Mouse (Mus musculus): ENCODE data around the gene Clasp2.
A peak's percentile ranks its signal among the peaks of the same experiment; 100 is the strongest.
"Not testable (repeated sequence)": the region's sequence is repeated elsewhere in the genome, so short reads cannot be mapped to it uniquely, and the experiment has no call there.

Clasp2 gene

GRCm38 (mm10) chr9:113758472-113758871 is 17.2 kb downstream of the Clasp2 start:
- no peak for DNase-seq

- DNase-seq: no peak
These were observed 18.4 kb downstream of the Clasp2 start for GRCm38 (mm10) chr9:113759684-113760083.

- no peak for DNase-seq
These were observed 21.1 kb downstream of the Clasp2 start for GRCm38 (mm10) chr9:113762389-113762788.

- DNase-seq: no peak
These were observed 21.9 kb downstream of the Clasp2 start for GRCm38 (mm10) chr9:113763123-113763522.

GRCm38 (mm10) chr9:113770640-113771039 is 29.4 kb downstream of the Clasp2 start:
- no peak for DNase-seq

GRCm38 (mm10) chr9:113780863-113781262 is 39.6 kb downstream of the Clasp2 start:
- DNase-seq: no peak

- DNase-seq: no peak
These were observed 41.2 kb downstream of the Clasp2 start for GRCm38 (mm10) chr9:113782362-113783005.

- DNase-seq: no peak
These were observed 42.4 kb downstream of the Clasp2 start for GRCm38 (mm10) chr9:113783674-113784073.

- DNase-seq: not testable (repeated sequence)
These were observed 48.0 kb downstream of the Clasp2 start for GRCm38 (mm10) chr9:113789283-113789682.

GRCm38 (mm10) chr9:113792651-113793512 is 51.6 kb downstream of the Clasp2 start:
- DNase-seq: peak; percentile 77

- DNase-seq: peak; percentile 17
These were observed 52.2 kb downstream of the Clasp2 start for GRCm38 (mm10) chr9:113793513-113793905.

GRCm38 (mm10) chr9:113793966-113794365 is 52.7 kb downstream of the Clasp2 start:
- no peak for DNase-seq

- DNase-seq: no peak
These were observed 55.9 kb downstream of the Clasp2 start for GRCm38 (mm10) chr9:113797206-113797605.

- DNase-seq: no peak
These were observed 59.4 kb downstream of the Clasp2 start for GRCm38 (mm10) chr9:113800671-113801070.

- no peak for DNase-seq
These were observed 61.5 kb downstream of the Clasp2 start for GRCm38 (mm10) chr9:113802734-113803133.

GRCm38 (mm10) chr9:113803751-113804150 is 62.5 kb downstream of the Clasp2 start:
- DNase-seq: no peak

GRCm38 (mm10) chr9:113805359-113805758 is 64.1 kb downstream of the Clasp2 start:
- no peak for DNase-seq

- DNase-seq: no peak
These were observed 70.1 kb downstream of the Clasp2 start for GRCm38 (mm10) chr9:113811327-113811726.

GRCm38 (mm10) chr9:113811957-113812670 is 70.8 kb downstream of the Clasp2 start:
- no peak for DNase-seq

- no peak for DNase-seq
These were observed 71.4 kb downstream of the Clasp2 start for GRCm38 (mm10) chr9:113812671-113813001.

- DNase-seq: no peak
These were observed 71.8 kb downstream of the Clasp2 start for GRCm38 (mm10) chr9:113813086-113813485.

- no peak for DNase-seq
These were observed 74.6 kb downstream of the Clasp2 start for GRCm38 (mm10) chr9:113815836-113816235.

GRCm38 (mm10) chr9:113822150-113822549 is 80.9 kb downstream of the Clasp2 start:
- no peak for DNase-seq

GRCm38 (mm10) chr9:113828719-113829118 is 87.4 kb downstream of the Clasp2 start:
- DNase-seq: no peak
